21 mouse cellular contexts compared by ENCODE assay signal in genomic region chr8:45821650-45822049, GRCm38 (mm10).
DNase-seq lines count a peak whose midpoint lies in the region; ATAC-seq lines count a peak whose summit lies in the region.
"Had no signal": no experiment of that assay in that cellular context is flagged by ENCODE, and none has a peak within 500 bp of the region (broad histone marks: within the 10 kb centered on the region; RNA-seq: fewer than 3 reads in every experiment).

No protein-coding gene starts in this region.

- peak overlapping the region; percentile 32; the same call in 1 of the 2 replicates for H3K27ac ChIP-seq in heart, embryonic 13.5 days (replicated peaks)
- H3K27ac ChIP-seq in heart, embryonic 12.5 days (ENCODE audit: poor library complexity, severe bottlenecking): no peak overlapping the region
- no peak overlapping the region for H3K27ac ChIP-seq in midbrain, embryonic 11.5 days (ENCODE audit: low read depth, low read length)
- H3K27ac ChIP-seq in midbrain, embryonic 15.5 days: no peak overlapping the region
- H3K27ac ChIP-seq in stomach, embryonic 16.5 days (ENCODE audit: low read length): peak overlapping the region; percentile 87
- H3K27ac ChIP-seq: embryonic facial prominence, embryonic 12.5 days; forebrain, embryonic 13.5 days; hindbrain, embryonic 12.5 days; liver, embryonic 14.5 days; lung, embryonic 15.5 days; midbrain, embryonic 13.5 days had no signal

- no peaks in the 10 kb centered on the region for H3K9me3 ChIP-seq in heart, embryonic 13.5 days
- H3K9me3 ChIP-seq in heart, embryonic 12.5 days (replicated peaks): no peaks in the 10 kb centered on the region
- H3K9me3 ChIP-seq in midbrain, embryonic 11.5 days (ENCODE audit: control insufficient read depth, low read length): no peaks in the 10 kb centered on the region
- no peaks in the 10 kb centered on the region for H3K9me3 ChIP-seq in midbrain, embryonic 15.5 days
- H3K9me3 ChIP-seq in stomach, embryonic 16.5 days (replicated peaks; ENCODE audit: control insufficient read depth, low read length): no peaks in the 10 kb centered on the region
- H3K9me3 ChIP-seq: embryonic facial prominence, embryonic 12.5 days; forebrain, embryonic 13.5 days; hindbrain, embryonic 12.5 days; lung, embryonic 15.5 days; midbrain, embryonic 13.5 days had no signal

- ATAC-seq in heart, embryonic 13.5 days (ENCODE audit: extremely low read depth, insufficient number of reproducible peaks, low FRiP score, low TSS enrichment): no peak
- no peak for ATAC-seq in heart, embryonic 12.5 days (ENCODE audit: insufficient number of reproducible peaks, low FRiP score)
- ATAC-seq in midbrain, embryonic 11.5 days (ENCODE audit: low FRiP score): no peak
- ATAC-seq in midbrain, embryonic 15.5 days (replicated peaks): no peak
- ATAC-seq in stomach, embryonic 16.5 days (ENCODE audit: insufficient read depth, low FRiP score): peak; percentile 60; the same call in 1 of the 2 replicates
- ATAC-seq: forebrain, embryonic 13.5 days; midbrain, embryonic 13.5 days had no signal

- 55% methylated on average over 5 of the region's 5 CpGs for WGBS in heart, embryonic 13.5 days
- 67% methylated on average over 5 of the region's 5 CpGs for WGBS in heart, embryonic 12.5 days
- 81% methylated on average over 5 of the region's 5 CpGs for WGBS in midbrain, embryonic 11.5 days
- 91% methylated on average over 5 of the region's 5 CpGs for WGBS in midbrain, embryonic 15.5 days
- WGBS in stomach, embryonic 16.5 days: 47% methylated on average over 5 of the region's 5 CpGs

- H3K36me3 ChIP-seq in heart, embryonic 13.5 days: peaks cover 87% of the 10 kb centered on the region
- peaks cover 61% of the 10 kb centered on the region for H3K36me3 ChIP-seq in heart, embryonic 12.5 days
- no peaks in the 10 kb centered on the region for H3K36me3 ChIP-seq in midbrain, embryonic 11.5 days (ENCODE audit: control insufficient read depth, insufficient read depth, low read length)
- H3K36me3 ChIP-seq in midbrain, embryonic 15.5 days (replicated peaks): peaks cover 11% of the 10 kb centered on the region; the same call in 1 of the 2 replicates
- no peaks in the 10 kb centered on the region for H3K36me3 ChIP-seq in stomach, embryonic 16.5 days (ENCODE audit: control insufficient read depth, insufficient read depth, low read length)
- H3K36me3 ChIP-seq: embryonic facial prominence, embryonic 12.5 days; lung, embryonic 15.5 days had no signal

- peaks cover 6% of the 10 kb centered on the region for H3K4me1 ChIP-seq in heart, embryonic 13.5 days
- 0 out of 2 replicates have a peak, but pooled peaks cover 3% of the 10 kb centered on the region for H3K4me1 ChIP-seq in heart, embryonic 12.5 days (replicated peaks)
- no peaks in the 10 kb centered on the region for H3K4me1 ChIP-seq in midbrain, embryonic 11.5 days (ENCODE audit: control insufficient read depth, insufficient read depth, low read length)
- 0 out of 2 replicates have a peak, but pooled peaks cover 3% of the 10 kb centered on the region for H3K4me1 ChIP-seq in midbrain, embryonic 15.5 days
- peaks cover 3% of the 10 kb centered on the region; the same call in 1 of the 2 replicates for H3K4me1 ChIP-seq in stomach, embryonic 16.5 days (ENCODE audit: control insufficient read depth, insufficient read depth, low read length)
- H3K4me1 ChIP-seq: embryonic facial prominence, embryonic 12.5 days; hindbrain, embryonic 12.5 days; midbrain, embryonic 13.5 days had no signal

- no peaks in the 10 kb centered on the region for H3K27me3 ChIP-seq in heart, embryonic 13.5 days (replicated peaks)
- no peaks in the 10 kb centered on the region for H3K27me3 ChIP-seq in heart, embryonic 12.5 days (replicated peaks)
- no peaks in the 10 kb centered on the region for H3K27me3 ChIP-seq in midbrain, embryonic 11.5 days (ENCODE audit: control insufficient read depth, insufficient read depth, low read length)
- H3K27me3 ChIP-seq in midbrain, embryonic 15.5 days (replicated peaks): no peaks in the 10 kb centered on the region
- H3K27me3 ChIP-seq in stomach, embryonic 16.5 days (ENCODE audit: control insufficient read depth, insufficient read depth, low read length): no peaks in the 10 kb centered on the region
- H3K27me3 ChIP-seq: embryonic facial prominence, embryonic 12.5 days; forebrain, embryonic 13.5 days; hindbrain, embryonic 12.5 days; lung, embryonic 15.5 days; midbrain, embryonic 13.5 days had no signal

- peak; percentile 31 for DNase-seq in kidney, postnatal 10 days
- DNase-seq in kidney, postnatal 25 days: no peak
- peak; percentile 21 for DNase-seq in midbrain, embryonic 11.5 days (ENCODE audit: low spot score, missing footprints)
- no peak for DNase-seq in adrenal gland, postnatal 14 days
- DNase-seq: adrenal gland, postnatal 25 days; cerebellum, adult 11 months; cerebellum, postnatal 10 days; kidney, adult 8-10 months; left cerebral cortex, postnatal 4 days; thymus, postnatal 25 days had no signal

- no peak overlapping the region for H3K4me3 ChIP-seq in heart, embryonic 13.5 days
- no peak overlapping the region for H3K4me3 ChIP-seq in heart, embryonic 12.5 days
- H3K4me3 ChIP-seq in midbrain, embryonic 11.5 days (ENCODE audit: low read depth, low read length): no peak overlapping the region
- H3K4me3 ChIP-seq in midbrain, embryonic 15.5 days: no peak overlapping the region
- no peak overlapping the region for H3K4me3 ChIP-seq in stomach, embryonic 16.5 days (replicated peaks; ENCODE audit: low read length)
- H3K4me3 ChIP-seq: embryonic facial prominence, embryonic 12.5 days; erythroblast, embryonic 14.5 days; forebrain, embryonic 13.5 days; hindbrain, embryonic 12.5 days; lung, embryonic 15.5 days; midbrain, embryonic 13.5 days had no signal

- H3K4me2 ChIP-seq in heart, embryonic 13.5 days: no peak overlapping the region
- H3K4me2 ChIP-seq in heart, embryonic 12.5 days: no peak overlapping the region
- H3K4me2 ChIP-seq in midbrain, embryonic 11.5 days: no peak overlapping the region
- H3K4me2 ChIP-seq in midbrain, embryonic 15.5 days: no peak overlapping the region
- H3K4me2 ChIP-seq in stomach, embryonic 16.5 days (ENCODE audit: low read depth, low read length): no peak overlapping the region
- H3K4me2 ChIP-seq: embryonic facial prominence, embryonic 12.5 days; forebrain, embryonic 13.5 days; hindbrain, embryonic 12.5 days; lung, embryonic 15.5 days; midbrain, embryonic 13.5 days had no signal

- no peak overlapping the region for H3K9ac ChIP-seq in heart, embryonic 13.5 days
- no peak overlapping the region for H3K9ac ChIP-seq in heart, embryonic 12.5 days
- no peak overlapping the region for H3K9ac ChIP-seq in midbrain, embryonic 11.5 days (ENCODE audit: low read length)
- H3K9ac ChIP-seq in midbrain, embryonic 15.5 days: no peak overlapping the region
- no peak overlapping the region for H3K9ac ChIP-seq in stomach, embryonic 16.5 days (ENCODE audit: low read length)
- H3K9ac ChIP-seq: embryonic facial prominence, embryonic 12.5 days; forebrain, embryonic 13.5 days; hindbrain, embryonic 12.5 days; liver, embryonic 14.5 days; lung, embryonic 15.5 days; midbrain, embryonic 13.5 days had no signal

Comparison
In these comparisons a context has a peak if more than half of its experiments do, and no peak if none do; other contexts are left out.
1. H3K27ac ChIP-seq: peak in heart, embryonic 13.5 days (single experiment) and stomach, embryonic 16.5 days (single experiment); none in heart, embryonic 12.5 days (single experiment), midbrain, embryonic 11.5 days (single experiment) and midbrain, embryonic 15.5 days (single experiment).
2. DNase-seq: peak in kidney, postnatal 10 days (single experiment) and midbrain, embryonic 11.5 days (single experiment); none in kidney, postnatal 25 days (0 of 2) and adrenal gland, postnatal 14 days (single experiment).